Mouse (Mus musculus): ENCODE results near the gene Cd200r1. TPM values are rescaled to one million over a fixed set of nuclear protein-coding genes. Genes with fewer than 3 reads are reported as not detected.

The Cd200r1 gene
- polyA plus RNA-seq (2015; fragmentation: Nextera tagmentation; extraction: Ambion mirVana) = 0.15 and 0.43 TPM in 2 replicates

- no peaks in the 10 kb centered on the region for H3K36me3 ChIP-seq (ENCODE audit: poor library complexity, severe bottlenecking)
- no peak within 1 kb of the TSS for H3K9ac ChIP-seq
- H3K4me2 ChIP-seq = no peak within 1 kb of the TSS
- no peak within 1 kb of the TSS for H3K27ac ChIP-seq
- WGBS = 85% methylated on average over 22 of the region's 22 CpGs
- no peak within 1 kb of the TSS for H3K4me3 ChIP-seq
- H3K4me1 ChIP-seq = no peaks in the 10 kb centered on the region
- ATAC-seq = no peak
- no peaks in the 10 kb centered on the region for H3K9me3 ChIP-seq (replicated peaks)
- H3K27me3 ChIP-seq = no peaks in the 10 kb centered on the region
Observed at GRCm38 (mm10) chr16:44765555-44766319, at the start of gene Cd200r1. Gene Cd200r1, plus strand, starts transcription at chr16:44765736.

DNA sequence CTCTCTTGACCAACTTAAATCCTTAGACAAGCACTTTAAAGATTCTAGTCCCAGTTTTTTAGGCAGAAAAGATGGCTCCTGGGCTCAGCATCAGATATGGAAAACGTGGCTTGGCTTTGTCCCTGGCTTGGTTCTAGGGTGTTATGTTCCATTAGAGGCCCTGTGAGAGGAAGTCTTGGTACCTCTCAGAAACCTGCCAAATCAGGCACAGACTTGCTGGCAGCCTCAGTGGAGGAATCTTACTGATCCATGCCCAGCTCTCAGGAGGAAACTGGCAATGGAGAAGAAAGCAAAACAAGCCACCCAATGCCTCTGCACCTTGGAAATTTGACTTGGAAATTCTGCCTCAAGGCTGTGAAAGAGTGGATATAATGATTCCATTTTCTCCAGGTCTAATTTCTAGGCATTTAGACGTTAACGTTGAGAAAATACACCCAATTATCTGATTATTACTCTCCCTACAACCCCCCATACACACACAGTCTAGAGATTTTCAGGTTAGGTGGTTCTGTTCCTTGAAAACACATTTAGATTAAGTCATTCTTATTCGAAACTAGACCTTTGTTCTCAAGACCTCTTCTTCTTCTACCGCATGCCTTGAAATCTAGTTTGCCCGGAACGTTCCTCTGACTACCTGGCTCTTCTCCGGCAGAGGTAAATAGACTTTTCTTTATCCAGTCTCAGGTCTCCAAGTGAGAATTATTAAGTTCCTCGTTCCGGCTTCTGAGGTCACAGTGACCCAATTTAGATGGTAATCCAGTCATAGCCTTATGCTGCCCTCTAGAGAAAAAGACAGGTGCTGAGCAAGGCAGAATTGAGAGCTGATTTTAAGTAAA, 49.0 kb upstream of the Cd200r1 start:
- Histone ChIP-seq H3K27me3 (no peaks in the 10 kb centered on the region), H3K4me1 (peaks cover 8% of the 10 kb centered on the region; the same call in 1 of the 2 replicates), H3K27ac (no peak overlapping the region), H3K4me2 (no peak overlapping the region), H3K9me3 (replicated peaks) (no peaks in the 10 kb centered on the region), H3K4me3 (no peak overlapping the region), H3K36me3 (ENCODE audit: poor library complexity, severe bottlenecking) (peaks cover 10% of the 10 kb centered on the region; the same call in 1 of the 2 replicates), H3K9ac (peak overlapping the region; percentile 48; the same call in 1 of the 2 replicates)
- WGBS = 27% methylated on average over 10 of the region's 10 CpGs
- peak; percentile 87 for ATAC-seq

GRCm38 (mm10) chr16:44717141-44717634, 48.3 kb upstream of the Cd200r1 start:
- Histone ChIP-seq H3K27ac (no peak overlapping the region), H3K4me1 (peaks cover 8% of the 10 kb centered on the region; the same call in 1 of the 2 replicates), H3K4me2 (no peak overlapping the region), H3K36me3 (ENCODE audit: poor library complexity, severe bottlenecking) (peaks cover 10% of the 10 kb centered on the region; the same call in 1 of the 2 replicates), H3K27me3 (no peaks in the 10 kb centered on the region), H3K9ac (no peak overlapping the region), H3K4me3 (no peak overlapping the region), H3K9me3 (replicated peaks) (no peaks in the 10 kb centered on the region)
- 74% methylated on average over 2 of the region's 2 CpGs for WGBS
- peak; percentile 59 for ATAC-seq

GRCm38 (mm10) chr16:44717838-44718237, 47.7 kb upstream of the Cd200r1 start:
- H3K27me3 ChIP-seq = no peaks in the 10 kb centered on the region
- H3K36me3 ChIP-seq (ENCODE audit: poor library complexity, severe bottlenecking) = peaks cover 10% of the 10 kb centered on the region; the same call in 1 of the 2 replicates
- H3K9ac ChIP-seq = no peak overlapping the region
- no peak for ATAC-seq
- H3K9me3 ChIP-seq (replicated peaks) = no peaks in the 10 kb centered on the region
- H3K4me1 ChIP-seq = peaks cover 11% of the 10 kb centered on the region; the same call in 1 of the 2 replicates
- no peak overlapping the region for H3K4me3 ChIP-seq
- WGBS = 75% methylated on average over 2 of the region's 2 CpGs
- no peak overlapping the region for H3K27ac ChIP-seq
- no peak overlapping the region for H3K4me2 ChIP-seq

GRCm38 (mm10) chr16:44719349-44719748, 46.2 kb upstream of the Cd200r1 start:
- Histone ChIP-seq H3K4me2 (no peak overlapping the region), H3K27ac (no peak overlapping the region), H3K36me3 (ENCODE audit: poor library complexity, severe bottlenecking) (peaks cover 10% of the 10 kb centered on the region; the same call in 1 of the 2 replicates), H3K9me3 (replicated peaks) (no peaks in the 10 kb centered on the region), H3K4me1 (peaks cover 20% of the 10 kb centered on the region), H3K9ac (no peak overlapping the region), H3K27me3 (no peaks in the 10 kb centered on the region), H3K4me3 (no peak overlapping the region)
- 78% methylated on average over 7 of the region's 7 CpGs for WGBS
- no peak for ATAC-seq

DNA sequence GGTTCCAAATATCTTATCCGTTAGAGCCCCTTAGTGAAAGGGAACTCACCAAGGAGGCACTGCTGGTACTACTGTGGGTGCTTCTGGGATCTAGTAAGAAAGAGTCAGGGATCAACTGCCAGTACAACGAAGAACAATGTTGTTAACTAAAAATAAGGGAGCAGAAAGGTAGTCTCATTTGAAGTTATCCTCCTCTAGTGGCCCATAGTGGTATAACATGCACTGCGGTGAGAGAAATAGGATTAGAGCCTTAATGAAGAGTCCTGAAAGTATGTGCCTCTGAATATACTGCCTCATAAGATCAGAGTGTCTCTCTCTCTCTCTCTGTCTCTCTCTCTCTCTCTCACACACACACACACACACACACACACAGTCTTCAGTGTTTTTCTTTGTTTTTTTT, 45.0 kb upstream of the Cd200r1 start:
- H3K9me3 ChIP-seq (replicated peaks) = no peaks in the 10 kb centered on the region
- H3K4me1 ChIP-seq = peaks cover 27% of the 10 kb centered on the region
- H3K4me3 ChIP-seq = no peak overlapping the region
- H3K4me2 ChIP-seq = no peak overlapping the region
- H3K27me3 ChIP-seq = no peaks in the 10 kb centered on the region
- no peak overlapping the region for H3K9ac ChIP-seq
- WGBS = 73% methylated on average over 3 of the region's 3 CpGs
- H3K36me3 ChIP-seq (ENCODE audit: poor library complexity, severe bottlenecking) = peaks cover 10% of the 10 kb centered on the region; the same call in 1 of the 2 replicates
- H3K27ac ChIP-seq = no peak overlapping the region
- no peak for ATAC-seq

GRCm38 (mm10) chr16:44722666-44723065, 42.9 kb upstream of the Cd200r1 start:
- no peak overlapping the region for H3K27ac ChIP-seq
- H3K27me3 ChIP-seq = no peaks in the 10 kb centered on the region
- H3K36me3 ChIP-seq (ENCODE audit: poor library complexity, severe bottlenecking) = peaks cover 12% of the 10 kb centered on the region; the same call in 1 of the 2 replicates
- 93% methylated on average over 2 of the region's 2 CpGs for WGBS
- no peak overlapping the region for H3K4me2 ChIP-seq
- peaks cover 21% of the 10 kb centered on the region for H3K4me1 ChIP-seq
- H3K9me3 ChIP-seq (replicated peaks) = no peaks in the 10 kb centered on the region
- no peak for ATAC-seq
- no peak overlapping the region for H3K4me3 ChIP-seq
- H3K9ac ChIP-seq = no peak overlapping the region

GRCm38 (mm10) chr16:44724083-44724787, 41.3 kb upstream of the Cd200r1 start, which contains the start of gene Nepro:
Gene Nepro, plus strand, starts transcription at chr16:44724301.
- Histone ChIP-seq H3K27ac (peak within 1 kb of the TSS; percentile 87), H3K9ac (peak within 1 kb of the TSS; percentile 80), H3K36me3 (ENCODE audit: poor library complexity, severe bottlenecking) (peaks cover 17% of the 10 kb centered on the region), H3K4me1 (peaks cover 21% of the 10 kb centered on the region), H3K9me3 (replicated peaks) (no peaks in the 10 kb centered on the region), H3K4me2 (peak within 1 kb of the TSS; percentile 74), H3K27me3 (no peaks in the 10 kb centered on the region), H3K4me3 (peak within 1 kb of the TSS; percentile 76)
- WGBS = under 1% methylated on average over 54 of the region's 64 CpGs
- peak; percentile 97 for ATAC-seq

- peak overlapping the region; percentile 80 for H3K9ac ChIP-seq
- H3K27me3 ChIP-seq = no peaks in the 10 kb centered on the region
- H3K4me3 ChIP-seq = peak overlapping the region; percentile 76
- peak overlapping the region; percentile 74 for H3K4me2 ChIP-seq
- peak; percentile 46 for ATAC-seq
- H3K36me3 ChIP-seq (ENCODE audit: poor library complexity, severe bottlenecking) = peaks cover 16% of the 10 kb centered on the region
- no peaks in the 10 kb centered on the region for H3K9me3 ChIP-seq (replicated peaks)
- WGBS = under 1% methylated on average over 14 of the region's 14 CpGs
- peak overlapping the region; percentile 87 for H3K27ac ChIP-seq
- H3K4me1 ChIP-seq = peaks cover 21% of the 10 kb centered on the region
Observed at GRCm38 (mm10) chr16:44724847-44725246, 40.7 kb upstream of the Cd200r1 start.

GRCm38 (mm10) chr16:44725286-44726223, 40.0 kb upstream of the Cd200r1 start:
- peaks cover 20% of the 10 kb centered on the region for H3K36me3 ChIP-seq (ENCODE audit: poor library complexity, severe bottlenecking)
- no peak for ATAC-seq
- WGBS = 49% methylated on average over 14 of the region's 14 CpGs
- peak overlapping the region; percentile 80 for H3K9ac ChIP-seq
- no peak overlapping the region for H3K27ac ChIP-seq
- peak overlapping the region; percentile 76 for H3K4me3 ChIP-seq
- H3K27me3 ChIP-seq = no peaks in the 10 kb centered on the region
- H3K9me3 ChIP-seq (replicated peaks) = no peaks in the 10 kb centered on the region
- peak overlapping the region; percentile 74 for H3K4me2 ChIP-seq
- H3K4me1 ChIP-seq = peaks cover 21% of the 10 kb centered on the region

Data from forebrain, embryonic 13.5 days (tissue).